Mouse (Mus musculus) kidney, postnatal 0 days (tissue): Measurements from ENCODE around the gene Luc7l2. TPM values are rescaled to one million over a fixed set of nuclear protein-coding genes. Genes with fewer than 3 reads are reported as not detected.
"Not testable (repeated sequence)": the region's sequence is repeated elsewhere in the genome, so short reads cannot be mapped to it uniquely, and the experiment has no call there.

Source experiments
- ATAC-seq: fragments of 200-750 bp; cut with Nextera tagmentation; replicated peaks from 2 replicates; pipeline ENCODE4 v1.8.0; 2017; ENCODE audit warnings: low read depth, moderate number of reproducible peaks, moderate TSS enrichment, moderate library complexity; ENCODE audit not compliant: low FRiP score
- DNase-seq: peaks from one replicate; pipeline ENCODE4 v3.0.0-alpha.2; 2016; ENCODE audit warnings: low spot score
- H3K27ac ChIP-seq: fragments of 300-500 bp; sonication (generic); 2 replicates; pipeline ENCODE4 v1.5.1; 2014; ENCODE audit warnings: mild to moderate bottlenecking
- H3K27me3 ChIP-seq: fragments of 300-500 bp; sonication (generic); 2 replicates; pipeline ENCODE4 v1.6.1; 2014; ENCODE audit warnings: low read length, mixed read lengths; ENCODE audit not compliant: insufficient read depth
- H3K36me3 ChIP-seq: fragments of 300-500 bp; sonication (generic); 2 replicates; pipeline ENCODE4 v1.6.1; 2014; ENCODE audit warnings: low read length, mixed read lengths; ENCODE audit not compliant: insufficient read depth
- H3K4me1 ChIP-seq: fragments of 300-500 bp; sonication (generic); replicated peaks from 2 replicates; pipeline ENCODE4 v1.6.1; 2014; ENCODE audit warnings: antibody characterized with exemption, low read length, mixed read lengths; ENCODE audit not compliant: insufficient read depth
- H3K4me2 ChIP-seq: fragments of 300-500 bp; sonication (generic); 2 replicates; pipeline ENCODE4 v1.6.1; 2014; ENCODE audit warnings: mild to moderate bottlenecking, low read length, moderate library complexity, mixed read lengths
- H3K4me3 ChIP-seq: fragments of 300-500 bp; sonication (generic); replicated peaks from 2 replicates; pipeline ENCODE4 v1.5.1; 2014; ENCODE audit warnings: low read depth, low read length
- H3K9ac ChIP-seq: fragments of 300-500 bp; sonication (generic); 2 replicates; pipeline ENCODE4 v1.6.1; 2014; ENCODE audit warnings: low read depth, low read length
- H3K9me3 ChIP-seq: fragments of 300-500 bp; sonication (generic); replicated peaks from 2 replicates; pipeline ENCODE4 v1.6.1; 2016; ENCODE audit warnings: low read length, inconsistent platforms, mixed read lengths
- CTCF ChIP-seq: IDR thresholded peaks from 2 replicates; pipeline ENCODE4 v1.5.1; 2016; ENCODE audit warnings: antibody characterized with exemption, low read depth, mild to moderate bottlenecking, moderate library complexity
- WGBS: fragments of 180-500 bp; shearing (Covaris S2); extraction: QIAGEN DNeasy Blood & Tissue Kit; methylation state at CpG from one replicate; pipeline ENCODE4 v1.1.7; 2014; 5-methylcytosine and 5-hydroxymethylcytosine counted together
- polyA plus RNA-seq: library from polyadenylated mRNA; unstranded; fragments of >200 nt; fragmentation: Nextera tagmentation; extraction: Ambion mirVana; gene quantifications from 2 replicates; pipeline ENCODE4 v1.2.1, GENCODE M21; 2015

Gene Luc7l2
- polyA plus RNA-seq, 1 experiment from 2014 or later: 29.9 TPM

DNA sequence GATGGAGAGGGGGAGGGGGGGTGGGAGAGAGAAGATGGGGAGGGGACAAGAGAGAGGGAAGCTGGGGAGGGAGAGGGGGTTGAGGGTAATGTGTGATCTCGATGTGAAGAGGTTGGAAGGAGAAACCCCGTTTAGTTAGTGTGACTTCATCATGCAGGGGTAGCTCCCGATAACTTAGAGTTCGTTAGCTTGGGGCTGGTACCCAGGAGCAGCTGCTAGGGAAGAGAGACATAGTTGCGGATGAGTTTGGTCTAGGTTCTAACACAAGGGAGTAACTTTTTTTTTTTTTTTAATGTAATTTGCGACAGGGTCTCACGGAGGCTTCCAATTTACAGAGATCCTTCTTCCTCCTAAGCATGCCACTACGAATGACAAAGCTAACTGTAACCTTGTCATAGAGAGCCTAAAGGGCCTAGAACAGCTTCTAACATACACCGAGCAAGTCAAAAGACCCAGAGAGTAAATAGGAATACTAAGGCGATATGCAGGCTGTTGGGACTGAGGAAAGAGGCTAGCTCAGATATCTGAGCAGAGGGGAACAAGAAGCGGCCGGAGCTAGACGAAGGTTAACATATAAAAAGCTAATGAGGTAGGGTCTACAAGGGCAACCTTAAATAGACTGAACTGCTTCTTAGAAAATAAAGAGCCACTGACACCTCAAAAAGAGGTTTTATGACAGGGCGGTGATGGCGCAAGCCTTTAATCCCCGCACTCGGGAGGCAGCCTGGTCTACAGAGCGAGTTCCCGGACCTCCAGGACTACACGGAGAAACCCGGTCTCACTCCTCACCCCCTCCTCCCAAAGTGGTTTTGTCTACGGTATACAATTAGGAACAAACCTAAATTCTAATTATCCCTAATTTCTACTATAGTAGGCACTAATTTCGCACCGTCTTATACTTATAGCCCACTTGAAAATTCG lies 18.4 kb upstream of the Luc7l2 start:
- peak; percentile 27 for ATAC-seq
- H3K9me3 ChIP-seq: no peaks in the 10 kb centered on the region

DNA sequence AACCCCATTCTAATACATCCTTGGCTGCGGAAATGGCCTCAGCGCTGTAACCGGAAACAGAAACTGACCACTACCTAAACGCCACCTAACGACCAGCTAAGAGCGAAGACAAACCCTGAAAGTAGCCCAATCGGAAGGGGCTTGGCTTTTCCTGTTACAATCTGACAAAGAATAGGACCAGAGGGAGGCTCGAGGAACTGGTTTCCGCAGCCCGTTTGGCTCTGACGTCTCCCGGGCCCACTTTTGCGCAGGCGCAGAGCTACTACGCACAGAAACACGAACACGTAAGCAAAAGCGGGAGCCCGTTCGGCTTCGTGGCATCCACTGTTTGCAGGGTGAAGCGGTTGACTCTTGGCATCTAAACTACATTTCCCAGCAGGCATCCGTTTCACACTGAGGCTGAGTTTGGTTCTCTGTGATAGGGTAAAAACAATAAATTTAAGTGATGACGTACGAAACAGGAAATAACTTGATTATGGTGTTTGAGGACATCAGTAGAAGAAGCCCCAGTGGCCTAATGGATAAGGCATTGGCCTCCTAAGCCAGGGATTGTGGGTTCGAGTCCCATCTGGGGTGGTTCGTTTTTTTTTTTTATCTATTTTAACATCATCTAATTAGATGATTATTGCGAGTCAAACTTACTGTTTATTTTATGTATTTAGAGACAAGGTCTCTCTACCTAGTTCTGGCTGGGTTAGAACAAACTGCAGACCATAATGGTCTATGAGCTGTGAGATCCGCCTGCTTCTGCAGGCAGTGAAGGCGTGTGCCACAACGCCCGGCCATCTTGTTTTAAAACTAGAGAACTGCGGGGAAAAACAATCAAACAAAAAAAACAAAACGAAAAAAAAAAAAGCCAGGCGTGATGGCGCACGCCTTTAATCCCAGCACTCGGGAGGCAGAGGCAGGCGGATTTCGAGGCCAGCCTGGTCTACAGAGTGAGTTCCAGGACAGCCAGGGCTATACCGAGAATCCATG lies 17.4 kb upstream of the Luc7l2 start, which contains the start of gene Fmc1:
Gene Fmc1 (plus strand): TSS at position 75 of the 978 bp plus-strand sequence.
- Histone ChIP-seq H3K9me3 (no peaks in the 10 kb centered on the region), H3K36me3 (no peaks in the 10 kb centered on the region), H3K9ac (peak within 1 kb of the TSS; percentile 95), H3K4me3 (peak within 1 kb of the TSS; percentile 97), H3K27ac (peak within 1 kb of the TSS; percentile 97), H3K4me2 (peak within 1 kb of the TSS; percentile 57), H3K4me1 (no peaks in the 10 kb centered on the region), H3K27me3 (no peaks in the 10 kb centered on the region)
- 4% methylated on average over 41 of the region's 41 CpGs for WGBS
- peak; percentile 68 for TF ChIP-seq CTCF
- DNase-seq (peak; percentile 99), ATAC-seq (peak; percentile 86)

More for the DNA sequence above, 18.4 kb upstream of the Luc7l2 start:
- TF ChIP-seq CTCF: no peak
- WGBS: 7% methylated on average over 25 of the region's 25 CpGs
- Histone ChIP-seq H3K4me1 (no peaks in the 10 kb centered on the region), H3K36me3 (no peaks in the 10 kb centered on the region), H3K9ac (peak overlapping the region; percentile 47), H3K4me2 (peak overlapping the region; percentile 57), H3K4me3 (peak overlapping the region; percentile 97), H3K27me3 (no peaks in the 10 kb centered on the region), H3K27ac (peak overlapping the region; percentile 97)
- DNase-seq: no peak

DNA sequence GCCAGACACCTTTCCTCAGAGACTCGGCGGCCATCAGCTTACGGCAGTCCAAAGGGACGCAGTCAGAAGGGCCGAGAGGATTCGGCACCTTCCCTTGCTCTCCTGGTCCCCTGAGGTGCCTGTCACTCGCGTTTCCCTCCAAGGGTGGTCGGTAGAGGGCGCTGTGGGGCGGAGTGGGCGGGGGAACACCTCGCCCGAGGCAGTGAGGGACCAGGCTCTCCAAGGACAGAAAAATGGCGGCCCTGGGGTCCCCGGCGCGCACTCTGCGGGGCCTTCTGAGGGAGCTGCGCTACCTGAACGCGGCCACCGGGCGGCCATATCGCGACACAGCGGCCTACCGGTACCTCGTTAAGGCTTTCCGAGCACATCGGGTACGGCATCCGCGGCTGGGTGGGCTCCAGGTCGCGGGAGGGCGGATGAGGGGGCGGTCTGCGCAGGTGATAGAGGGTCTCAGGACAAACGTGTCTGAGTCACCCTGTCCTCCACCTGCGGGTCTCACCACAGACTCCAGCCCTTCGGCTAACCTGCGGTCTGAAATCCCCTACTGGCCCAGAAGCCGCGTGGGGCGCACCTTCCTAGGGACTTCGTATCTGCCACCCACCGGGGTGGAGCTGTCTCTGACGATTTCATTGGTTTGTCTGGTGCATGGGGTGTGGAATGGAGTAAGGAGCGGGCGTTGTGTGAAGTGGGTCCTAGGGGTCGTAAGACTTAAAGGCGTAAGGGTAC lies 16.3 kb upstream of the Luc7l2 start:
- under 1% methylated on average over 53 of the region's 53 CpGs for WGBS

DNA sequence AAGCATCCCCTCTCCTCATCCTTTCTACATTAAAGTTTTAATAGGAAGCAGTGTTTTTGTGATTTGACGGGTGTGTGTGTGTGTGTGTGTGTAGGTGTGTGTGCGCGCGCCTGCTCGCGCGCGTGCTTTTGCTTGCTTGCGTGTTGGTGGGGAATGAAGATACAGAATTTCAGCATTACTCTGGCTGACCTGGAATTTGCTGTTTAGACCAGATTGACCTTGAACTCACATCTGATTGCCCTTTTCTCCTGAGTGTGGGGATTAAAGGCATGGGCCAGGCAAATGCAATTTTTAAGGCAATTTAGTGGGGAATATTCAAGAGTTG lies 15.8 kb upstream of the Luc7l2 start:
- Histone ChIP-seq H3K27ac (peak overlapping the region; percentile 97), H3K27me3 (no peaks in the 10 kb centered on the region), H3K36me3 (peaks cover 3% of the 10 kb centered on the region; the same call in 1 of the 2 replicates), H3K4me1 (no peaks in the 10 kb centered on the region), H3K4me3 (peak overlapping the region; percentile 97), H3K9ac (peak overlapping the region; percentile 95), H3K4me2 (peak overlapping the region; percentile 57), H3K9me3 (no peaks in the 10 kb centered on the region)
- TF ChIP-seq CTCF: no peak
- no peak for ATAC-seq
- no peak for DNase-seq
- 1% methylated on average over 9 of the region's 9 CpGs for WGBS

More for the DNA sequence above, 16.3 kb upstream of the Luc7l2 start:
- Histone ChIP-seq H3K4me1 (no peaks in the 10 kb centered on the region), H3K36me3 (peaks cover 3% of the 10 kb centered on the region; the same call in 1 of the 2 replicates), H3K4me2 (peak overlapping the region; percentile 57), H3K27ac (peak overlapping the region; percentile 97), H3K27me3 (no peaks in the 10 kb centered on the region), H3K9ac (peak overlapping the region; percentile 95), H3K9me3 (no peaks in the 10 kb centered on the region), H3K4me3 (peak overlapping the region; percentile 97)
- DNase-seq (peak; percentile 96), ATAC-seq (peak; percentile 79)
- TF ChIP-seq CTCF: peak; percentile 96

DNA sequence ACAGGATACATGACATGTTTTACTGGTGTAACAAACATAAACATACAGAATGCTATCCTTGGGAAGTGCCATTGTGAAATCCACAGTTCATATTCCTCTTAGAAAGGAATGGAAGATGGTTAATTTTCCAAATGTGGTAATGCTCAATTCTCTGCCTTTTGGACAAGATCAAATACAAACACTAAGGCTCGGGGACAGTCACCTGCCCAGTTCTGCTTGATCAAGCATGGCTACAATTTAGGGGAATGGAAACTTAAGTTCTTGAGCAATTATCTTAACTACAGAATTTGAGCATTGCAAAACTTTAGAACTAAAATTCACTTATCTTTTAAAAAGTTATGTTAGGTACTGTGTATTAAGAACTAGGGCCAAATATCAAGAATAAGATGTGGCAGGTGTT lies 15.3 kb upstream of the Luc7l2 start:
- no peak for TF ChIP-seq CTCF
- 50% methylated on average over 1 of the region's 1 CpGs for WGBS
- no peaks in the 10 kb centered on the region for H3K9me3 ChIP-seq
- H3K4me3 ChIP-seq: peak overlapping the region; percentile 97
- H3K36me3 ChIP-seq: peaks cover 3% of the 10 kb centered on the region; the same call in 1 of the 2 replicates
- peak overlapping the region; percentile 95; the same call in 1 of the 2 replicates for H3K9ac ChIP-seq
- DNase-seq (no peak), ATAC-seq (no peak)
- peak overlapping the region; percentile 57 for H3K4me2 ChIP-seq
- no peaks in the 10 kb centered on the region for H3K4me1 ChIP-seq
- H3K27ac ChIP-seq: peak overlapping the region; percentile 97; the same call in 1 of the 2 replicates
- no peaks in the 10 kb centered on the region for H3K27me3 ChIP-seq

DNA sequence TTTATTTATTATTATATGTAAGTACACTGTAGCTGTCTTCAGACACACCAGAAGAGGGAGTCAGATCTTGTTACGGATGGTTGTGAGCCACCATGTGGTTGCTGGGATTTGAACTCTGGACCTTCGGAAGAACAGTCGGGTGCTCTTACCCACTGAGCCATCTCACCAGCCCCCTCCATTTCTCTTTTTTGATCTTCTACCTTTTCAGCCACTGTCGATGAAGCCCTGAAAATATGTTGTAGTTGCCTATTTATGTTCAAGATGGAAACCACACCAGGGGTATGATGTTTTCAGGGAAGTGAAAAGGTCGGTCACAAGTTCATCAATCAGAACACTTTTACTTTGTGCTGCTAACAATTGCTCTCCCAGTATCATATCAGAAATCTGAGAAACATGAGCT lies 7.0 kb upstream of the Luc7l2 start:
- H3K4me1 ChIP-seq, DNase-seq, H3K27me3 ChIP-seq, H3K36me3 ChIP-seq, H3K9me3 ChIP-seq, H3K4me2 ChIP-seq, H3K4me3 ChIP-seq, H3K27ac ChIP-seq, H3K9ac ChIP-seq, ATAC-seq: not testable (repeated sequence)
- 93% methylated on average over 4 of the region's 5 CpGs for WGBS

DNA sequence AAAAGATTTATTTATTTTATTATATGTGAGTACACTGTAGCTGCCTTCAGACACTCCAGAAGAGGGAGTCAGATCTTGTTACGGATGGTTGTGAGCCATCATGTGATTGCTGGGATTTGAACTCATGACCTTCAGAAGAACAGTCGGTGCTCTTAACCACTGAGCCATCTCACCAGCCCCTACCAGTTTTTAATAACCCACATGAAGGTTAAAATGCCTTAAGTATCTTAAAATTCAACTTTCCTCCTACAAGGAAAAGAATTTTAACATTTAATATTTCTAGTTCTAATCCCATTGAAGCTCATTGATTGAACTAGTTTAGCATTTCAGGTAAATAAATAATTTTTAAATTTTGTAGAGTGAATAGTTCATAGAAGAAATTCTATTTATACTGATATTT lies 4.1 kb upstream of the Luc7l2 start:
- not testable (repeated sequence) for H3K4me3 ChIP-seq, H3K36me3 ChIP-seq, H3K4me2 ChIP-seq, H3K27ac ChIP-seq, H3K4me1 ChIP-seq, H3K27me3 ChIP-seq, H3K9me3 ChIP-seq, ATAC-seq, DNase-seq, H3K9ac ChIP-seq
- whole genome bisulfite sequencing: 80% methylated on average over 2 of the region's 2 CpGs
